Mouse (Mus musculus) hindbrain, embryonic 12.5 days (tissue): ENCODE data around the gene Gnat3. TPM values are rescaled to one million over a fixed set of nuclear protein-coding genes. Genes with fewer than 3 reads are reported as not detected.
A peak's percentile ranks its signal among the peaks of the same experiment; 100 is the strongest.

Source experiments
- ATAC-seq: fragments of 200-750 bp; cut with Nextera tagmentation; 2 replicates; pipeline ENCODE4 v1.8.0; 2017; ENCODE audit warnings: moderate TSS enrichment; ENCODE audit not compliant: low FRiP score
- H3K27ac ChIP-seq: fragments of 300-500 bp; sonication (generic); 2 replicates; pipeline ENCODE4 v1.5.1; 2016; ENCODE audit warnings: mild to moderate bottlenecking
- H3K27me3 ChIP-seq: fragments of 300-500 bp; sonication (generic); 2 replicates; pipeline ENCODE4 v1.6.1; 2016; ENCODE audit warnings: mild to moderate bottlenecking
- H3K36me3 ChIP-seq: fragments of 300-500 bp; sonication (generic); 2 replicates; pipeline ENCODE4 v1.6.1; 2016; ENCODE audit warnings: mild to moderate bottlenecking
- H3K4me1 ChIP-seq: fragments of 300-500 bp; sonication (generic); 2 replicates; pipeline ENCODE4 v1.6.1; 2016
- H3K4me2 ChIP-seq: fragments of 300-500 bp; sonication (generic); replicated peaks from 2 replicates; pipeline ENCODE4 v1.6.1; 2016; ENCODE audit warnings: mild to moderate bottlenecking
- H3K4me3 ChIP-seq: fragments of 300-500 bp; sonication (generic); 2 replicates; pipeline ENCODE4 v1.5.1; 2016; ENCODE audit warnings: mild to moderate bottlenecking
- H3K9ac ChIP-seq: fragments of 300-500 bp; sonication (generic); 2 replicates; pipeline ENCODE4 v1.6.1; 2016; ENCODE audit warnings: mild to moderate bottlenecking, moderate library complexity
- H3K9me3 ChIP-seq: fragments of 300-500 bp; sonication (generic); replicated peaks from 2 replicates; pipeline ENCODE4 v1.6.1; 2016; ENCODE audit warnings: mild to moderate bottlenecking
- WGBS: fragments of 180-500 bp; shearing (Covaris S2); methylation state at CpG from one replicate; pipeline ENCODE4 v1.1.7; 2016; 5-methylcytosine and 5-hydroxymethylcytosine counted together
- polyA plus RNA-seq: library from polyadenylated mRNA; unstranded; fragments of >200 nt; fragmentation: Nextera tagmentation; extraction: Ambion mirVana; gene quantifications from 2 replicates; pipeline ENCODE4 v1.2.1, GENCODE M21; 2016

Gene Gnat3
- polyA plus RNA-seq, 1 experiment from 2014 or later = 1.4 TPM

DNA sequence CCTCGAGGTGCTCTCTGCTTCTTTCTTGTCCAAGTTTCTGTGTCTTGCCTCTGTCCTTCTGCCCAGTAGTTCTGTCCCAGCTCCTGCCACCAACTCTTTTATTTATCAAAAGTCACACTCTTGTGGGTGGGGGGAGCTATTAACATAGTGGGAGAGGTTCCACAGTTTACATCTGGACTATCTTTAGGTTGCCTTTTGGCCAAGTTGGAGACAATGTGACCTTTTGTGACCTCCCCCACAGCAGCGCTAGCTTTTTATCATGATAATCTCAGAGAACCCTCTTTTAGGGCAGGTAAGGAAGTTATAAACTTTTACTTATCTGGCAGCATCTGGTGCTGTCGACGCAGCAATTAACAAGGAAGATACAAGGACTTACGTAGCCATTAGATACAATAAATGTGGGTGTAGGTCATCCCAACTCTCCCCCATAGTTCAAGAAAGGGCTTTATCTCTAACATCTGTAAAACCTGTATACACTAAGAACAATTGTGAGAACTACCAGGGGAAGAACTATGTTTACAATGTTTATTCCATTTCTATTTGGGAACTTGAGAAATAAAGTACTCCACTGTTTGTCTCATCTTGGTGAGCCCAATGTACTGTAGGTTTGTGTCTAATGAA, 18.3 kb downstream of the Gnat3 start:
- Histone ChIP-seq H3K4me1 (no peaks in the 10 kb centered on the region), H3K4me2 (no peak overlapping the region), H3K4me3 (no peak overlapping the region), H3K27ac (no peak overlapping the region), H3K36me3 (no peaks in the 10 kb centered on the region), H3K9ac (no peak overlapping the region), H3K9me3 (no peaks in the 10 kb centered on the region), H3K27me3 (no peaks in the 10 kb centered on the region)
- no peak for ATAC-seq
- WGBS = 86% methylated on average over 5 of the region's 5 CpGs

DNA sequence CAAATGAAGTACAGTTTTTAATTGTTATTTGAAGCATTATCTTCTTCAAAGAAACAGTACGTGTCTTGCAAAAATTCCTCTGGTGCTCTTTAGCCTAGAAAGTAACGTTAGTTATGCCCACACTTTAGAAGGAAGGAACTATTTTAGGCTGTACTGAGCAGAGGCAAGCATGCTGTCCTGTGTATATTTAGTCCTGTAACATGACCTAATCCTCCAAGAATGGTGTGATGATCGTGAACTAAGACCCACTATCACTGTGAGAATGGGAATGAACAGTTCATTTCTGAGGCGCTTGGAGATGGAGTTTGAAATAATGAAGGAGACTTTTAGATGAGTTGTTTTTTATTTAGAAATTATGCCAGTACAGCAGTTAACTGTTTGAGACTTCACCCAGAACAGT, 20.4 kb downstream of the Gnat3 start:
- Histone ChIP-seq H3K27me3 (no peaks in the 10 kb centered on the region), H3K36me3 (no peaks in the 10 kb centered on the region), H3K4me1 (no peaks in the 10 kb centered on the region), H3K9ac (no peak overlapping the region), H3K4me2 (no peak overlapping the region), H3K9me3 (no peaks in the 10 kb centered on the region), H3K27ac (no peak overlapping the region), H3K4me3 (no peak overlapping the region)
- 79% methylated on average over 4 of the region's 4 CpGs for WGBS
- no peak for ATAC-seq

DNA sequence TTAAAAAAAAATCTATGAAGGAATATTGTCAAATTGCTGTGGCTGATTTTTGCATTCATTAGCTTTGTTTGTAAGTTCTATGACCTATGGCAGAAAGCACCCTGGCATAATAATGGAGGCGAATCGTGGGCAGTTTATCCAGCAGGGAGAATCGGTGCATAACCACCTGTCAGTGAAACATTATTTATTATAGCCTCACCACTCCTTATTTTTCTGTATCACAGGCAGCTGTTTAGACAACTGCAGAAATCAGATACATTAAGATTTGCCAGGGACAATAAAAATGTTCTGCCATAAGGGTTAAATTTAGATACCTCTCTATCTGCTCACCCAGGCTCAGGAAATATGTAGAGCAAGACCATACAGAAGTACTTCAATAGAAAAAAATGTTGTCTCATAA, 22.2 kb downstream of the Gnat3 start:
- H3K27ac ChIP-seq = no peak overlapping the region
- H3K4me3 ChIP-seq = no peak overlapping the region
- no peaks in the 10 kb centered on the region for H3K27me3 ChIP-seq
- H3K4me2 ChIP-seq = no peak overlapping the region
- no peak for ATAC-seq
- WGBS = 84% methylated on average over 3 of the region's 3 CpGs
- no peaks in the 10 kb centered on the region for H3K9me3 ChIP-seq
- no peaks in the 10 kb centered on the region for H3K4me1 ChIP-seq
- H3K9ac ChIP-seq = no peak overlapping the region
- no peaks in the 10 kb centered on the region for H3K36me3 ChIP-seq

DNA sequence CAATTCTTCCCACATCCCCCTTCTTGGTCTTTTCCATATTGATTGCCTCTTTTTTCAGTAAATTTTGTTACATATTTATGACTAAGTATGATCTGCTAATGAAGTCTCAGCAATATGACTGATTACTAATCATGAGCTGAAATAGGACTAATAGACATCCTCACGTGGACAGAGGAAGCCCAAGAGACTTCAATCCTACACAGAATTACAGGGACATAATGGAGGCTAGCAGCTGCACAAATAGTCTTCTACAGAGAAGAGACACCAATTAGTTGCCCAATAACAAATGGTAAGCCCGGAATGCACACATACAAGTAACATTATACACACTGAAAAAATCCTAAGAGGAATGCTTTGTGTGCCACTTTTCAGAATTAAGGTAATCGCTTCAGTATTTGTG, 24.3 kb downstream of the Gnat3 start:
- 60% methylated on average over 3 of the region's 3 CpGs for WGBS
- Histone ChIP-seq H3K9ac (no peak overlapping the region), H3K27ac (no peak overlapping the region), H3K4me3 (no peak overlapping the region), H3K36me3 (no peaks in the 10 kb centered on the region), H3K27me3 (no peaks in the 10 kb centered on the region), H3K9me3 (no peaks in the 10 kb centered on the region), H3K4me2 (no peak overlapping the region), H3K4me1 (no peaks in the 10 kb centered on the region)
- ATAC-seq = peak; percentile 73

DNA sequence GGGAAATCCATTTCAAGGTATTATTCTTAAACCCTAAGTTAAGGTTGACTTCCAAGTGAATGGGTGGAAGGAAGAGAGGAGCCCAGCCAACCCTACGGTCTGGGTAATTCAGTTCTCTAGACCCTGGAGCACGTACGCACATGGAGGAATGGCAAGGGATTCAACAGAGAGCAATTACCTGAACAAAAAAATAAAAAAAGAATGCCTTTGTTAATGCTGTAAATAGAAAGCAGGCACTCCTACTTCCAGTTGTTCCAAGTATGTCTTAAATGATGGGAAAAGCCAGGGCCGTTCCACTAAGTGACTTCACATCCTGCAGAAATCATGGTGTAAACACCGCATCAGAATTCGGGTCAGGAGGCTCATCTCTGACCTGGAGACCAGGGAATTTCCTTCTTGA, 28.3 kb downstream of the Gnat3 start:
- Histone ChIP-seq H3K27me3 (no peaks in the 10 kb centered on the region), H3K9ac (no peak overlapping the region), H3K27ac (no peak overlapping the region), H3K4me1 (no peaks in the 10 kb centered on the region), H3K9me3 (no peaks in the 10 kb centered on the region), H3K4me2 (no peak overlapping the region), H3K4me3 (no peak overlapping the region), H3K36me3 (no peaks in the 10 kb centered on the region)
- no peak for ATAC-seq
- WGBS = 90% methylated on average over 6 of the region's 6 CpGs

DNA sequence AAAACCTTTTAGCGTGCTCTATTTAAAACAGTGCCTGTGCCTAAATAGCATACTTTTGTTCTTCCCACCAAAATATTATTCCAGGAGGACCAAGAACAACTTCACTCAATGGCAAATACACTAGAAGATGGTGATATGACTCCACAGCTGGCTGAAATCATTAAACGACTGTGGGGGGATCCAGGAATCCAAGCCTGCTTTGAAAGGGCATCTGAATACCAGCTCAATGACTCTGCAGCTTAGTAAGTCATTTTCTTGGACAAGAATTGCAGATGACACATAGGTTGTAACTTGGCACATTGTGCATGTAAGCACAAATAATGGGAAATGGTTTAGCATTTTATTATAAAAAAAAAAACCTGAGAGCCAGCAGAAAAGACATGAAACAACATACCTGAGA, 37.2 kb downstream of the Gnat3 start:
- H3K36me3 ChIP-seq = no peaks in the 10 kb centered on the region
- no peaks in the 10 kb centered on the region for H3K9me3 ChIP-seq
- no peak overlapping the region for H3K4me3 ChIP-seq
- H3K27ac ChIP-seq = no peak overlapping the region
- 66% methylated on average over 2 of the region's 2 CpGs for WGBS
- ATAC-seq = no peak
- H3K4me2 ChIP-seq = no peak overlapping the region
- no peaks in the 10 kb centered on the region for H3K27me3 ChIP-seq
- H3K9ac ChIP-seq = no peak overlapping the region
- H3K4me1 ChIP-seq = no peaks in the 10 kb centered on the region

DNA sequence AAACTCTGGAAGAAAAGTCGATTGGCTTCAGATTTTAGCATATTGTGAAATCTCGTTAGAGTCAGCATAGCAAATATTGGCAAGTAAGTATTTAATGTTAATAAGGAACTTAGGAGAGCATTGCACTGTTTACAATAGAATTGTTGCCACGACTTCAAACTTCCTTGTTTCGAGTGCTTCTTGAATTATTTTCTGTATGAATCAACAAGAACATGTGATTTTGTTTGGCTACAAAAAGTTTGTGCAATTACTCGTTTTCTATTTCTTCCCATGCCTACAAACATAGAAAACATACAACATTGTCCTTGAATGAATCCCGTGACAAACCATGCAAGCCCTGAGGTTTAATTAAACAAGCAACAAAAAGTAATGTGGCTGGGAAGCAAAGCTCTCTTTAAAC, 37.8 kb downstream of the Gnat3 start:
- H3K9me3 ChIP-seq = no peaks in the 10 kb centered on the region
- WGBS = 60% methylated on average over 6 of the region's 6 CpGs
- H3K9ac ChIP-seq = no peak overlapping the region
- no peak overlapping the region for H3K4me2 ChIP-seq
- H3K27me3 ChIP-seq = no peaks in the 10 kb centered on the region
- H3K36me3 ChIP-seq = no peaks in the 10 kb centered on the region
- no peak for ATAC-seq
- no peak overlapping the region for H3K4me3 ChIP-seq
- no peaks in the 10 kb centered on the region for H3K4me1 ChIP-seq
- no peak overlapping the region for H3K27ac ChIP-seq

DNA sequence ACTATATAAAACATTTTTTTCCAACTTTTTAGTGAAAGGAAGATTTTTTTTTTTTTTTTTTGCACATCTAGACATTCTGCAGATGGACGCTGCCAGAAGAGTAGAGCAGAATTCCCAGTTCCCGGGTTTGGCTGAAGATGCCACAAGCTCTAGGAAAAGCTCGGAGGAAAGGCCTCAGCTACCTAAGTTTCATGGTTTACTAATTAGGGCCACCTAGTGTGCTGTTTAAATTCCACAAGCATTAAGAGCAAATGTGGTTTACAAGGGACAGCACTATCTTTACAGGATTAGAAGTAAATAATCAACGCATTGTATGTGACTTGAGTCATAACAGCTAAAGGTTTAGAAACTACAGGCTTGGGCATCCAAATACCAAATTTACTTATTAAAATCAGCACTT, 39.3 kb downstream of the Gnat3 start:
- ATAC-seq = no peak
- no peak overlapping the region for H3K4me2 ChIP-seq
- no peak overlapping the region for H3K4me3 ChIP-seq
- 38% methylated on average over 4 of the region's 4 CpGs for WGBS
- no peaks in the 10 kb centered on the region for H3K27me3 ChIP-seq
- no peak overlapping the region for H3K27ac ChIP-seq
- no peaks in the 10 kb centered on the region for H3K4me1 ChIP-seq
- no peak overlapping the region for H3K9ac ChIP-seq
- H3K9me3 ChIP-seq = no peaks in the 10 kb centered on the region
- H3K36me3 ChIP-seq = no peaks in the 10 kb centered on the region

DNA sequence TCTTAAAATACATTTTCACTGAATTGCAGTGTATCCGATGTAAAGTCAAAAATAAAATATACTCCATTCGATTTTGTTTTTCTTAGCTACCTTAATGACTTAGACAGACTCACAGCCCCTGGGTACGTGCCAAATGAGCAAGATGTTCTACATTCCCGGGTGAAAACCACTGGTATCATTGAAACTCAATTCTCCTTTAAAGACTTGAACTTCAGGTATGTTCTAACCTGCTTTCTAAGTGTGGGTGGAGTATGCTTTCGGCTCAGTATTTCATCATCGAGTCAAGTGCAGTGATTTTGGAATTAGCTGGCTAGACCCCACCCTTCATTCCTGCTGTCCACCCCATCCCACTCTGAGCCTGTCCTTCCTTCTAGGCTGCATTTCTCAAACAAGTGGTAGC, 41.3 kb downstream of the Gnat3 start:
- no peaks in the 10 kb centered on the region for H3K27me3 ChIP-seq
- no peaks in the 10 kb centered on the region for H3K36me3 ChIP-seq
- H3K9me3 ChIP-seq = no peaks in the 10 kb centered on the region
- 89% methylated on average over 6 of the region's 6 CpGs for whole genome bisulfite sequencing
- H3K4me1 ChIP-seq = no peaks in the 10 kb centered on the region
- H3K27ac ChIP-seq = no peak overlapping the region
- ATAC-seq = no peak
- H3K4me2 ChIP-seq = no peak overlapping the region
- no peak overlapping the region for H3K9ac ChIP-seq
- no peak overlapping the region for H3K4me3 ChIP-seq

DNA sequence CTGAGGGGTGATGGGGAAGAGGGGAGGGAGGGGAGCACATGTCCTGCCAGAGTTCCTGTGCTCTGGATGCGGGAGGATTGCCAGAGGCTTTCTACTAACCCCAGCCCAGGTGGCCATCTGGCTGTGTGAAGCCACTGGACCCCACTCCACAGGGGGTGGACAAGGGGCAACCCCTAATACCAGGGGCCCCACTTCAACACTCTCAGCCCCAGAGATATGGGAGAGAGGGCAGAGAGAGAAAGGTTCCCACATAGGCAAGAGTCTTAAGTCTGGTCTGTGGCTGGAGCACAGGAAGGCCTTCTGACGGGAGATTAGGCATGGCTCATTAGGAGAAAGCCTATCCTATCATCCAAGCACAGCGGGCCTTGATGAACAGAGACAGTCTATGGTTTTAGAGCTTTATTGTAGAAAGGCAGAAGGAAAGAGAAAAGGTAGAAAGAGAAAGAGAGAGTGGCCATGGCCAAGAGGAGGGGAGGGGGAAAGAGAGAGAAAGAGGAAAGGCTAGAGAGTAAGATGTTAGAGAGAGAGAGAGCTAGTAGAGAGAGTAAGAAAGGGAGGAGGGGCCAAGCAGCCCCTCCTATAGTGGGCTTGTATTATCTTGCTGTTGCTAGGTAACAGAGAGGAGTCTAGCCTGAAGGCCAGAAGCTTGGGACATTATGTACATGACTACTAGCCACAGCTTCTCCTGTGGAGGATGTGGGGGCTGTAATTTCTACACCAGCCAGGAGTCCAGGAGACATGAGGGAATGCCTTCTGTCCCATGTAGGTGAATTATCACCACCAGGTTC, 42.7 kb downstream of the Gnat3 start:
- Histone ChIP-seq H3K36me3 (no peaks in the 10 kb centered on the region), H3K9ac (no peak overlapping the region), H3K9me3 (no peaks in the 10 kb centered on the region), H3K27me3 (no peaks in the 10 kb centered on the region), H3K4me1 (no peaks in the 10 kb centered on the region), H3K4me2 (no peak overlapping the region), H3K4me3 (no peak overlapping the region), H3K27ac (no peak overlapping the region)
- no peak for ATAC-seq
- WGBS = 60% methylated on average over 3 of the region's 3 CpGs

DNA sequence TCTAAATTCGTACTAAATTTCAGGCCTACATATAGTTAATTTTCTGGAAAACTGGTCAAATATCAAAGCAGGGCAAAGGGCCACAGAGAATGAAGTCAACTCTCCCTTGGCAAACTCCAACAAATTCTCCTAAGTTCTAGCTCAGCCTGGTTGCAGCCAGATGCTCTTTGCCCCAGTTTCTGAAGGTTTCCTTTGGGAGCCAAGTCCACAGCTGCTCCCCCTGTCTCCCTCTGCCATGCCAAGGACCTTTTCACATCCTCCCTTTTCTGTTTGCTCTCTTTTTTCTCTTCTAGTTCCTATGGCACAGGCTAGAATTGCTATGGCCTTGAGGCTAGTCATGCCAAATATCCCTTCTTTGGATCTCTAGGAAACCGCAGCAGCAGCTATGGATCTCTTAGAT, 43.8 kb downstream of the Gnat3 start:
- no peak for ATAC-seq
- H3K27ac ChIP-seq = no peak overlapping the region
- no peaks in the 10 kb centered on the region for H3K27me3 ChIP-seq
- whole genome bisulfite sequencing = 97% methylated on average over 2 of the region's 2 CpGs
- no peaks in the 10 kb centered on the region for H3K4me1 ChIP-seq
- no peak overlapping the region for H3K9ac ChIP-seq
- H3K36me3 ChIP-seq = no peaks in the 10 kb centered on the region
- no peak overlapping the region for H3K4me3 ChIP-seq
- H3K9me3 ChIP-seq = no peaks in the 10 kb centered on the region
- H3K4me2 ChIP-seq = no peak overlapping the region

DNA sequence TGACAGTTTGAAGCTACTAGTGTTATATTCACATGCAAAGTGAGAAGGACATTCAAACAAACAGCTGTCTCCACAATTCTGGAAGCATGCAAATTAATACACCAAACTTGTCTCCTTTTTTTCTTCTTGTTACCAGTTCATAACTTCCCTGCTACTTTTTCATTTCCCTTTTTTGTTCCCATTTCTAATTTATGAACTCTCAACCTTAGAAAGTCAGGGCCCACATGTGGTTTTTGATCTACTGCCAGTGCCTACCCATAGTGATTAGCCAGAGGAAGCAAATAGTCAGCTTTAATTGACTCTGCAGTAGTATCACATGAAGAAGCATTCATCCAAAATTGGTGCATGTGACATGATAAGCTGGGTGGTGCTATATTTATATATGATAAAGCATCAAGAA, 44.7 kb downstream of the Gnat3 start:
- no peaks in the 10 kb centered on the region for H3K9me3 ChIP-seq
- H3K4me3 ChIP-seq = no peak overlapping the region
- H3K4me2 ChIP-seq = no peak overlapping the region
- no peak overlapping the region for H3K27ac ChIP-seq
- no peaks in the 10 kb centered on the region for H3K36me3 ChIP-seq
- no peaks in the 10 kb centered on the region for H3K27me3 ChIP-seq
- H3K9ac ChIP-seq = no peak overlapping the region
- H3K4me1 ChIP-seq = no peaks in the 10 kb centered on the region
- no peak for ATAC-seq

DNA sequence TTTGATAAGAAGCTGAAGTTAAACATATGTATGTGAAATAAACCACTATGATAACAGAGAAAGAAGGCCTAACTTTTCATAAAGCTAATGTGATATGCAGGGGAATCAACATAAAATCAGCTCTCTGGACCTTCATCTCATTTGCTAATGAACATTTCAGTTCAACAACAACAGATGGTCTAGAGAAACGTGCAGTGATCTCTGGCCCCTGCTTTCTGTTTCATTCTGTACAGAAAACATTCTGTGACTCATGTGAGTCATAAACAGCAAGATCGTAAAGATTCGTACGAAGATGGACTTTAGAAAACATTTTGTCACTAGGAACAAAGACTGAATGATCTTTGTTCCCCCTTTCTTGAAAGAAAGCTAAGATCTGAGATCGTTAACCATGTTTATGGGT, 48.0 kb downstream of the Gnat3 start:
- Histone ChIP-seq H3K27ac (no peak overlapping the region), H3K4me2 (no peak overlapping the region), H3K36me3 (no peaks in the 10 kb centered on the region), H3K4me3 (no peak overlapping the region), H3K9me3 (no peaks in the 10 kb centered on the region), H3K27me3 (no peaks in the 10 kb centered on the region), H3K9ac (no peak overlapping the region), H3K4me1 (no peaks in the 10 kb centered on the region)
- ATAC-seq = no peak
- 77% methylated on average over 5 of the region's 5 CpGs for WGBS
